Mouse (Mus musculus): ENCODE results near the gene Patz1.

- no peak for TF ChIP-seq CTCF (IDR thresholded peaks at IDR 0.05; ENCODE audit: control insufficient read depth, insufficient read depth, insufficient read length)
- no peak for TF ChIP-seq CEBPB (IDR thresholded peaks at IDR 0.05; ENCODE audit: low read depth)
- TF ChIP-seq USF1 (IDR thresholded peaks at IDR 0.05; ENCODE audit: low read depth), result no peak
- TF ChIP-seq MYOG (IDR thresholded peaks at IDR 0.05; ENCODE audit: control insufficient read depth, extremely low read depth, insufficient read length), result no peak
- TF ChIP-seq MAX (IDR thresholded peaks at IDR 0.05), result no peak
These were observed 44.9 kb upstream of the Patz1 start for GRCm38 (mm10) chr11:3243771-3244170.

Data from C2C12 (cell line).